ENCODE assay signal across 26 mouse cellular contexts in the genomic region with DNA sequence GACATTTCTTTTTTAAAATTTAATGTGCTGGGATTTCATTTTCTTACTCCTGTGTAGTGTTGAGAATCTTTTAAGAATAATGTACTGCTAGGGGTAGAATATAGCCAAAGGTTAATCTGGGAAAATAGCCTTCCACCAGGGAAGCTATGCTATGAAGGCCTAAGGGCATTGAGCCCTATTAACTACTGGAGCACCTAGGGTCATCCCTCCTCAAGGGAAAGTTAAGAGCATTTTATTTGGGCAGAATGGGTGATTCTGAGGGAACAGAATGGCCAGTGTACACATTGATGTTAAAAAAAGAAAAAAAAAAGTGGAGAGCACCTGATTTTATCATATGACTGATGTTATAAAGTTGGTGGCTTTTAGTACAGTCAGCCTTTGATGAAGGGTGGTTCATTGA. TPM values are rescaled to one million over a fixed set of nuclear protein-coding genes. Genes with fewer than 3 reads are reported as not detected.
A peak's percentile ranks its signal among the peaks of the same experiment; 100 is the strongest.
DNase-seq lines count a peak whose midpoint lies in the region; ATAC-seq and TF ChIP-seq lines count a peak whose summit lies in the region.
"Had no signal": no experiment of that assay in that cellular context is flagged by ENCODE, and none has a peak within 500 bp of the region (broad histone marks: within the 10 kb centered on the region; RNA-seq: fewer than 3 reads in every experiment).

No protein-coding gene starts in this region.

- H3K9me3 ChIP-seq in midbrain, embryonic 16.5 days (replicated peaks; ENCODE audit: control insufficient read depth, low read length, poor library complexity, severe bottlenecking): no peaks in the 10 kb centered on the region
- H3K9me3 ChIP-seq in midbrain, postnatal 0 days (ENCODE audit: low read length): no peaks in the 10 kb centered on the region
- H3K9me3 ChIP-seq: embryonic facial prominence, embryonic 10.5 days; embryonic facial prominence, embryonic 12.5 days; forebrain, embryonic 13.5 days; forebrain, embryonic 15.5 days had no signal

- H3K27ac ChIP-seq in midbrain, embryonic 16.5 days (ENCODE audit: low read length): no peak overlapping the region
- H3K27ac ChIP-seq in midbrain, postnatal 0 days (ENCODE audit: low read depth, low read length): no peak overlapping the region
- H3K27ac ChIP-seq: embryonic facial prominence, embryonic 10.5 days; embryonic facial prominence, embryonic 12.5 days; forebrain, embryonic 13.5 days; forebrain, embryonic 15.5 days had no signal

- no peak for TF ChIP-seq CTCF in midbrain, postnatal 0 days (IDR thresholded peaks at IDR 0.05)

- no peaks in the 10 kb centered on the region for H3K4me1 ChIP-seq in midbrain, embryonic 16.5 days (ENCODE audit: control insufficient read depth, insufficient read depth, low read length)
- H3K4me1 ChIP-seq in midbrain, postnatal 0 days (ENCODE audit: insufficient read depth, low read length): no peaks in the 10 kb centered on the region
- H3K4me1 ChIP-seq: embryonic facial prominence, embryonic 12.5 days; forebrain, embryonic 13.5 days; forebrain, embryonic 15.5 days had no signal

- no peak overlapping the region for H3K9ac ChIP-seq in midbrain, embryonic 16.5 days (ENCODE audit: low read depth, low read length)
- no peak overlapping the region for H3K9ac ChIP-seq in midbrain, postnatal 0 days (replicated peaks; ENCODE audit: low read length, poor library complexity, severe bottlenecking)
- H3K9ac ChIP-seq: embryonic facial prominence, embryonic 12.5 days; forebrain, embryonic 13.5 days; forebrain, embryonic 15.5 days; forebrain, postnatal 0 days had no signal

- H3K4me3 ChIP-seq in midbrain, embryonic 16.5 days (ENCODE audit: low read depth, low read length): no peak overlapping the region
- no peak overlapping the region for H3K4me3 ChIP-seq in midbrain, postnatal 0 days (ENCODE audit: low read depth, low read length)
- H3K4me3 ChIP-seq: embryonic facial prominence, embryonic 10.5 days; embryonic facial prominence, embryonic 12.5 days; forebrain, embryonic 13.5 days; forebrain, embryonic 15.5 days had no signal

- no peaks in the 10 kb centered on the region for H3K27me3 ChIP-seq in midbrain, embryonic 16.5 days (ENCODE audit: control insufficient read depth, insufficient read depth, low read depth, low read length)
- H3K27me3 ChIP-seq in midbrain, postnatal 0 days (ENCODE audit: insufficient read depth, low read length): no peaks in the 10 kb centered on the region
- H3K27me3 ChIP-seq: CH12.LX; embryonic facial prominence, embryonic 12.5 days; forebrain, embryonic 13.5 days; forebrain, embryonic 15.5 days had no signal

- H3K4me2 ChIP-seq in midbrain, embryonic 16.5 days (ENCODE audit: low read length): no peak overlapping the region
- no peak overlapping the region for H3K4me2 ChIP-seq in midbrain, postnatal 0 days (ENCODE audit: low read depth, low read length, poor library complexity, severe bottlenecking)
- H3K4me2 ChIP-seq: embryonic facial prominence, embryonic 12.5 days; forebrain, embryonic 13.5 days; forebrain, embryonic 15.5 days had no signal

- no peaks in the 10 kb centered on the region for H3K36me3 ChIP-seq in midbrain, embryonic 16.5 days (ENCODE audit: control insufficient read depth, insufficient read depth, low read length)
- H3K36me3 ChIP-seq in midbrain, postnatal 0 days (ENCODE audit: insufficient read depth, low read length): no peaks in the 10 kb centered on the region
- H3K36me3 ChIP-seq: embryonic facial prominence, embryonic 10.5 days; embryonic facial prominence, embryonic 12.5 days; forebrain, embryonic 15.5 days had no signal

- peak; percentile 0 for DNase-seq in heart, adult 11 months
- no peak for DNase-seq in heart, postnatal 14 days
- no peak for DNase-seq in midbrain, postnatal 0 days (ENCODE audit: low spot score)
- DNase-seq in cerebellum, adult 18-20 months: no peak
- DNase-seq: adrenal gland, adult 2 months; adrenal gland, postnatal 10 days; adrenal gland, postnatal 36 days; B cell, adult 2 months; cerebellum, adult 11 months; cerebellum, adult 2 months; cerebellum, adult 9-10 months; cerebellum, postnatal 10 days; cerebellum, postnatal 25 days; forebrain, postnatal 0 days had no signal

- peak; percentile 58; the same call in 1 of the 2 replicates for ATAC-seq in midbrain, embryonic 16.5 days
- ATAC-seq in midbrain, postnatal 0 days (ENCODE audit: low FRiP score): no peak
- ATAC-seq: CD4-positive, CD25-positive, alpha-beta regulatory T cell, adult 4 months; forebrain, embryonic 13.5 days; forebrain, embryonic 15.5 days; forebrain, postnatal 0 days had no signal

- intact Hi-C loops in heart, postnatal 14 days (cut with DNase I): no loop called here

RNA-seq across cellular contexts. Expression of a gene that starts 35.2 kb away (rescaled TPM):
- not detected for total RNA-seq in heart, postnatal 14 days (2021)
- polyA plus RNA-seq in midbrain, embryonic 16.5 days (2015; fragmentation: Nextera tagmentation; extraction: Ambion mirVana): not detected in 2 replicates
- not detected in 2 replicates for total RNA-seq in midbrain, postnatal 0 days (2014; rRNA removed)
- polyA plus RNA-seq in midbrain, postnatal 0 days (2015; fragmentation: Nextera tagmentation; extraction: Ambion mirVana): 0.11 and 0.12 TPM in 2 replicates
- total RNA-seq: adrenal gland, adult 2 months; adrenal gland, postnatal 10 days; adrenal gland, postnatal 36 days; CH12.LX; MEL had no signal
- polyA plus RNA-seq: adrenal gland, adult 2 months; brain, embryonic 14.5 days; CD4-positive, CD25-positive, alpha-beta regulatory T cell, adult 4 months; cerebellum, adult 2 months; cortical plate, adult 2 months; embryonic facial prominence, embryonic 10.5 days; embryonic facial prominence, embryonic 12.5 days; embryonic facial prominence, embryonic 14.5 days; forebrain, embryonic 11.5 days; forebrain, embryonic 13.5 days; forebrain, embryonic 15.5 days; forebrain, postnatal 0 days had no signal
